Mouse (Mus musculus): ENCODE measurements around the gene Arhgef9. TPM values are rescaled to one million over a fixed set of nuclear protein-coding genes. Genes with fewer than 3 reads are reported as not detected.

Gene Arhgef9
- polyA plus RNA-seq, 1 experiment from 2014 or later: 29.3 TPM

DNA sequence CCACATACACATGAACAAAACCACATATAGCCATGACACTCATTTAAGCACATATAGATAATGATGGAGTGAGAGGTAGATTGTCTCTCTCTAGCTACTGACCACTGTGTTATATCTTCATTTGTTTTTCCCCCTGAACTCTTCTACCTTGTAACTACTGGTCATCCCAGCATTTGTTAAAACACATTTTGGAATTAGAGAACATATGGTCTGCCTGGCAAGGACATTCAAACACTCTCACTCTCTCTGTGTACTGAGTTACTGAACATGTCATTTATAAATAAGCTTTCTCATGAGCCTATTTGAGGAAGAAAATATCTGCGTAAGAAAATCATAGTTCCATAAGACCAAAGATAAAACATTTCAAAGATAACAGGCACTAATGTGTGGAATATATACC is 64.9 kb downstream of the Arhgef9 start:
- H3K27me3 ChIP-seq: no peaks in the 10 kb centered on the region
- no peaks in the 10 kb centered on the region for H3K36me3 ChIP-seq (ENCODE audit: poor library complexity, severe bottlenecking)
- no peaks in the 10 kb centered on the region for H3K4me1 ChIP-seq
- WGBS: 95% methylated on average over 1 of the region's 1 CpGs
- no peak overlapping the region for H3K27ac ChIP-seq
- H3K4me2 ChIP-seq: no peak overlapping the region
- no peak for ATAC-seq
- no peak overlapping the region for H3K9ac ChIP-seq
- no peak overlapping the region for H3K4me3 ChIP-seq
- no peaks in the 10 kb centered on the region for H3K9me3 ChIP-seq (replicated peaks)

DNA sequence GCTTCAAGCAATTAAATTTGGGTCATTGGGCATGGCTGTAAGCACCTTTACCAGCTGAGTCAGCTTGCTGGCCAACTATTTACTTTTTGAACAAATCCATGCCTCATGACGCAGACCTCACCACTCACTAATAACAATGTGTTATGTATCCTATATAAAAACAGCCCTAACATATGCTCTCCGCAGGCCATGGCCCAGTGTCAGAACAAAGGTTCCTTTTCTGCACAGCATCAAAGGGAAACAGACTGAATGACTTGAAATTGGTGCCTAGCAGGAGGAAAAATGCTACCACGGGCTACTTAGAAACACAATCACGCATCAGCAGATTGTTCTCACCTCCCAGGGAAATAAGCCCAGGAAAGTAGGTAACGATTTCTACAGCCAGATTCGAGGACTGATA is 73.2 kb downstream of the Arhgef9 start:
- Histone ChIP-seq H3K27ac (no peak overlapping the region), H3K4me1 (no peaks in the 10 kb centered on the region), H3K36me3 (ENCODE audit: poor library complexity, severe bottlenecking) (no peaks in the 10 kb centered on the region), H3K27me3 (no peaks in the 10 kb centered on the region), H3K4me3 (no peak overlapping the region), H3K9me3 (replicated peaks) (no peaks in the 10 kb centered on the region), H3K9ac (no peak overlapping the region), H3K4me2 (no peak overlapping the region)
- peak; percentile 48; the same call in 1 of the 2 replicates for ATAC-seq
- 24% methylated on average over 6 of the region's 6 CpGs for WGBS

DNA sequence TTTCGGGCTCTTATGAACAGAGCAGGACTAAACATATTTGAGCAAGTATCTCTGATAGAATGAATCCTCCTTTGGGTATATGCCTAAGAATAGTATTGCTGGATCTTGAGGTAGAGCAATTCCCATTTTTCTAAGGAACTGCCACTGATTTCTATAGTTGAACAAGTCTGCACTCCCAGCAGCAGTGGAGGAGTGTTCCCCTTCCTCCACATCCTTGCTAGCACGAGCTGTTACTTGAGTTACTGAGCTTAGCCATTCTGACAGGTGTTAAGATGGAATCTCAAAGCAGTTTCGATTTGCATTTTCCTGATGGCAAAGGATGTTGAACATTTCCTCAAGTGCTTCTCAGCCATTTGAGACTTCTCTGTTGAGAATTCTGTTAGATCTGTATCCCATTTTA is 92.3 kb downstream of the Arhgef9 start:
- Histone ChIP-seq H3K4me2 (no peak overlapping the region), H3K27me3 (no peaks in the 10 kb centered on the region), H3K4me1 (no peaks in the 10 kb centered on the region), H3K9me3 (replicated peaks) (no peaks in the 10 kb centered on the region), H3K27ac (no peak overlapping the region), H3K36me3 (ENCODE audit: poor library complexity, severe bottlenecking) (peaks cover 3% of the 10 kb centered on the region; the same call in 1 of the 2 replicates), H3K4me3 (no peak overlapping the region), H3K9ac (no peak overlapping the region)
- no peak for ATAC-seq
- WGBS: 82% methylated on average over 3 of the region's 3 CpGs

DNA sequence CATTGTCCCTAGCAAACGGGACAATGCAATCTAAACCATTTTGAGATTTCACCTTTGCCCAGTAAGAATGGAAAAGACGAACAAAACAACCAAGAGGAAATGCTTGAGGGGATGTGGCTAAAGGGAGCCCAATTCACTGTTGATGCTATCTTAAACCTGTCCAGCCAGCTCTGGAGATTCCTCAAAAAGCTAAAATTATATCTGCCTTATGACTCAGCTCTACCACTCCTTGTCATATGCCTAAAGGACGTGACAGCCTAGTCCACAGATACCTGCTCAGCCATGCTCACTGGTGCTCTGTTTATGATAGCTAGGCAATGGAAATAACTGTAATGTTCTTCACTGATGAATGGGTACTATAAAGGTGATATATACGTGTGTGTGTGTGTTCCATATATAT is 109.0 kb downstream of the Arhgef9 start:
- Histone ChIP-seq H3K4me3 (no peak overlapping the region), H3K4me1 (no peaks in the 10 kb centered on the region), H3K4me2 (no peak overlapping the region), H3K27me3 (no peaks in the 10 kb centered on the region), H3K36me3 (ENCODE audit: poor library complexity, severe bottlenecking) (no peaks in the 10 kb centered on the region), H3K9ac (no peak overlapping the region), H3K27ac (no peak overlapping the region), H3K9me3 (replicated peaks) (no peaks in the 10 kb centered on the region)
- no peak for ATAC-seq
- 83% methylated on average over 4 of the region's 4 CpGs for WGBS

DNA sequence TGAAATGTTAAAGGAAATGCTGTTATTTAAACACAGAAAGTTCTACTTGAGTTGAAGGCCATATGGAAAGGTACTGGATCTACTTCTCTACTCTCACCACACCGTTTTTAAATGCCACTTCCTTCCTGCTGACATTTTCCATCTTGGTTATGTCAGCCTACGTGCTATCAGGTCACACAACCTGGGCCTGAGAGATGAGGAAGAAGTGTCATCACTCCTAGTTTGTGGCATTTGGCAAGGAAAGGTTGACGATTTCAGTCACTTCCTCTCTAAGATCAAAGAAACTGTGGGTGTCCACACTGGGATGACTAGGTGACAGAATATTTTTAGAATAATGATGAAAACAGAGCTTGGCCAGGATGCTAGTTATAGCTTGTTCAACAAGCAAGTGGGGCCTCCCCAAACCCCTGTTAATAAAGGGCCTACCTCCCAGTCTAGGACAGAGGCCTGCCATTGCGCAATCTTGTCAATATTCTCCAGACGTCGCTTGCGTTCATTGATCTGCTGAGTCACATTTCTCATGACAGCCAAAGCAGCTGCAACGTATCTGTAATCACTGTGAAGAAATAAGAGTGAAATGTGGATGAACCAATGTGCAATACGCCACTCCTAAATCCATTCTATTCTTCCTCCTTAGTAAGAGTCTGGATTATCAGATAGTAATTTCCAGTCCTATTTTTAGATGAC is 119.5 kb downstream of the Arhgef9 start:
- H3K27ac ChIP-seq: no peak overlapping the region
- H3K4me3 ChIP-seq: no peak overlapping the region
- H3K9me3 ChIP-seq (replicated peaks): no peaks in the 10 kb centered on the region
- no peak overlapping the region for H3K9ac ChIP-seq
- no peak overlapping the region for H3K4me2 ChIP-seq
- no peaks in the 10 kb centered on the region for H3K27me3 ChIP-seq
- no peak for ATAC-seq
- 91% methylated on average over 9 of the region's 9 CpGs for WGBS
- no peaks in the 10 kb centered on the region for H3K4me1 ChIP-seq
- H3K36me3 ChIP-seq (ENCODE audit: poor library complexity, severe bottlenecking): no peaks in the 10 kb centered on the region

DNA sequence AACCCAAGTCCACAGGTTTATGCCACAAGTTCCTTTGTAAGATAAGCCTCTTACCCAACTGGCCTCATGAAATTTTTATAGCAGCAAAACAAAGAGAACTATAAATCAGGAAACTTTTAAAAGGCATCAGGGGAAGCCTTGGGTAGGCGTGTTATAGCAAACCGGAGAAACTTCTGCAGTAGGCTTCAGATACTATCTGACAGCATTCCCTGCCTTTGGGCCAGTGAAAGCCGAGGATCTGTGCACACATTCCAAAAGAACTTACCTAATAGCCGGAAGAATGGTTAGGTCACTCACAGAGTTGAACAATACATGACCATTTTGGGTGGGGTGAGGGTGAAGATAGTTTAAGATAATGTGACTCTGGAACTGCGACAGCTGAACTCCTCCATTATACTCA is 168.7 kb downstream of the Arhgef9 start:
- H3K4me3 ChIP-seq: no peak overlapping the region
- no peak overlapping the region for H3K27ac ChIP-seq
- no peaks in the 10 kb centered on the region for H3K27me3 ChIP-seq
- no peak overlapping the region for H3K4me2 ChIP-seq
- H3K36me3 ChIP-seq (ENCODE audit: poor library complexity, severe bottlenecking): no peaks in the 10 kb centered on the region
- H3K9ac ChIP-seq: no peak overlapping the region
- WGBS: 65% methylated on average over 5 of the region's 5 CpGs
- no peaks in the 10 kb centered on the region for H3K9me3 ChIP-seq (replicated peaks)
- no peaks in the 10 kb centered on the region; the same call in 1 of the 2 replicates for H3K4me1 ChIP-seq
- no peak for ATAC-seq

DNA sequence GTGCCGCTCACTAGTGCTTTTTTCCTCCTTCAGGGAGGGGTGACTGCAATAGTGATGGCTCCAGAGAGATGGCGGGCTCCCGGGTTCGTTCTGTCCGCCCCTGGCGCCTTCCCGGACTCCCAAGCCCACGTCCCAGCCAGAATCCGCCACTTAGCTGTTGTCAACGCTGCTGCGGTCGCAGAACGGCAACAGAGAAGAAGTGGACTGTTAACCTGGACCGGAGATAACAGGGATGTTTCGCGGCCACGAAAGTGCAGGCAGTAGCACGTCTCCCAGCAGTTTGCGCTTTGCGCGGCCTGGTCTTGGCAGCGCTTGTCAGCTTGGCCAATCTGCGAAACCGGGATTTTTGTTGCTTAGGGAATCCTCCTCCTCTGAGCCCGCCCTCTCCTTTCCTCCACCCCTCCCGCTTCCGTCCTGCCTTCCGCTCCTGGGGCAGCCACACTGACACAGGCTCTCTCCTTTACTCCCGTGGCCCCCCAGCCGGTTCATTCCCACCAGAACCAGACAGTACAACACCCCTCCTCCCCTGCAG is 170.2 kb downstream of the Arhgef9 start, which contains the start of gene Spin4:
Spin4 (minus strand) TSS at position 322 of the 532 bp plus-strand sequence.
- H3K4me1 ChIP-seq: no peaks in the 10 kb centered on the region; the same call in 1 of the 2 replicates
- H3K4me2 ChIP-seq: peak within 1 kb of the TSS; percentile 63
- no peaks in the 10 kb centered on the region for H3K27me3 ChIP-seq
- no peaks in the 10 kb centered on the region for H3K9me3 ChIP-seq (replicated peaks)
- H3K4me3 ChIP-seq: peak within 1 kb of the TSS; percentile 50
- H3K27ac ChIP-seq: peak within 1 kb of the TSS; percentile 81
- H3K9ac ChIP-seq: peak within 1 kb of the TSS; percentile 66
- H3K36me3 ChIP-seq (ENCODE audit: poor library complexity, severe bottlenecking): no peaks in the 10 kb centered on the region
- peak; percentile 96 for ATAC-seq
- 19% methylated on average over 30 of the region's 30 CpGs for WGBS

DNA sequence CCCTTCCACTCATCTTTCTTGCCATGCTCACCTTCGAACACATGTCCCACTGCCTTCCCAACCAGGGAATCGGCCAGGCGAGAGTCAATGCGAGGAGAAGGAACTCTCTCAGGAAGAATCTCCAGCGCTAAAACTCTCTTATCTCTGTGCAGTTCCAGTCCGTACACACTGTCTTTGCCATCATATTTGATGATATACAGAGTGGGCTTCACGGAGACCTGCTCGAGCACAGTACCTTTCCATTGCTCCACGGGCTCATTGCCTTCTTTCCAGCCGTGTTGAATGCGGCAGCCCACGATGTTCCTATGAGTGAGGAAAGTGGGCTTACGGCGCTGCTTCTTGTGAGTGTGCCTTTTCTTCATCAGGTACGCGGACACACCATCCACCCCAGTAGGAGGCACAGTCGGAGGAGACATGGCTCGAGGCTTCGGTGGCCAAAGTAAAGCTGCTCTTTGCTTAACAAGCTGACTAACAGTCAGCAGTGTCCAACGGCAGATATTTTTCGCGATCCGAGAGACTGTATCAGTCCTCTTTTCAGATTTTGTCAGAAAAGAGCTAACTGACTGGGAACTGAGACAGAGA is 170.8 kb downstream of the Arhgef9 start:
- H3K36me3 ChIP-seq (ENCODE audit: poor library complexity, severe bottlenecking): no peaks in the 10 kb centered on the region
- no peaks in the 10 kb centered on the region; the same call in 1 of the 2 replicates for H3K4me1 ChIP-seq
- H3K4me3 ChIP-seq: peak overlapping the region; percentile 50
- 20% methylated on average over 23 of the region's 23 CpGs for WGBS
- H3K9me3 ChIP-seq (replicated peaks): no peaks in the 10 kb centered on the region
- H3K9ac ChIP-seq: peak overlapping the region; percentile 66
- H3K27ac ChIP-seq: peak overlapping the region; percentile 81
- peak overlapping the region; percentile 63 for H3K4me2 ChIP-seq
- peak; percentile 30 for ATAC-seq
- no peaks in the 10 kb centered on the region for H3K27me3 ChIP-seq

DNA sequence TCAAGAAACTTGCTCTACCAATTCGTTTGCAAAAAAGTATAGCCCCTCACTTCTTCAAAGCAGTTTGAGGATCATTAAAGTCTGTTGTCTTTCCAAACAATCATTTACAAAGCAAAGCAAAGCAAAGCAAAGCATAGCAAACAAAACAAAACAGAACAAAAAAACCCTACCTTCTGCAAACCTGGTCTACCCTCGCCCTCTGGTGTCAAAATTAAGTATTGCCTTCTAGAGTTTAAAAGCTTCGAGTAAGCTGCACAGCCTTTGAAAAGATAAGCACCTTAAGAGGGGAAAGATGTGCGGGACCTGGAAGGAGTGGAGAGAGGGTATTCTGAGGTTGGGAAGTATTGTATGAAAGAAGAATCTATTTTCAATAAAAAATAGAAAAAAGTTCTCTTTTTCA is 184.6 kb downstream of the Arhgef9 start:
- Histone ChIP-seq H3K9ac (no peak overlapping the region), H3K9me3 (replicated peaks) (no peaks in the 10 kb centered on the region), H3K4me1 (no peaks in the 10 kb centered on the region), H3K4me3 (no peak overlapping the region), H3K4me2 (no peak overlapping the region), H3K27me3 (0 out of 2 replicates have a peak, but pooled peaks cover 1% of the 10 kb centered on the region), H3K36me3 (ENCODE audit: poor library complexity, severe bottlenecking) (no peaks in the 10 kb centered on the region), H3K27ac (no peak overlapping the region)
- no peak for ATAC-seq
- 22% methylated on average over 4 of the region's 4 CpGs for WGBS

Other genes with a start within 250 kb of the Arhgef9 start
- gene Spin4, start 170.2 kb downstream of the Arhgef9 start, polyA plus RNA-seq (2015; fragmentation: Nextera tagmentation; extraction: Ambion mirVana): 6.5 and 7.1 TPM in 2 replicates
- gene Amer1, start 248.0 kb upstream of the Arhgef9 start, polyA plus RNA-seq (2015; fragmentation: Nextera tagmentation; extraction: Ambion mirVana): 9.7 and 11.3 TPM in 2 replicates

Data from forebrain, embryonic 13.5 days (tissue).